Mouse (Mus musculus) heart, adult 2 months (tissue): ENCODE data around the gene Creb1. TPM values are rescaled to one million over a fixed set of nuclear protein-coding genes. Genes with fewer than 3 reads are reported as not detected.

Source experiments
- DNase-seq, 2 experiments: peaks; one replicate each; pipeline ENCODE4 v3.0.0; 2021
- H3K27ac ChIP-seq: fragments of 200-600 bp; 2 replicates; pipeline ENCODE4 v1.8.1; 2022
- H3K27me3 ChIP-seq: fragments of 200-500 bp; 2 replicates; pipeline ENCODE4 v1.6.1; 2012; ENCODE audit warnings: mild to moderate bottlenecking, low read length, inconsistent platforms, mixed read lengths; ENCODE audit not compliant: control insufficient read depth, insufficient read depth
- H3K36me3 ChIP-seq: fragments of 200-500 bp; 2 replicates; pipeline ENCODE4 v1.6.1; 2012; ENCODE audit warnings: low read length, inconsistent platforms; ENCODE audit not compliant: control insufficient read depth, insufficient read depth
- H3K4me1 ChIP-seq: fragments of 200-500 bp; 2 replicates; pipeline ENCODE4 v1.6.1; 2011; ENCODE audit warnings: low read length; ENCODE audit not compliant: control insufficient read depth, insufficient read depth
- H3K4me3 ChIP-seq: fragments of 200-600 bp; 2 replicates; pipeline ENCODE4 v1.8.1; 2022
- H3K79me2 ChIP-seq: fragments of 200-500 bp; replicated peaks from 2 replicates; pipeline ENCODE4 v1.6.1; 2012; ENCODE audit warnings: mild to moderate bottlenecking, inconsistent platforms, low read length, moderate library complexity, mixed read lengths; ENCODE audit not compliant: control insufficient read depth, insufficient read depth
- H3K9ac ChIP-seq: fragments of 200-500 bp; 2 replicates; pipeline ENCODE4 v1.6.1; 2012; ENCODE audit warnings: low read depth, mild to moderate bottlenecking, control low read depth, inconsistent platforms, low read length, mixed read lengths
- CTCF ChIP-seq: fragments of 200-600 bp; IDR thresholded peaks from 2 replicates; pipeline ENCODE4 v1.8.1; 2022; ENCODE audit warnings: antibody characterized with exemption, mild to moderate bottlenecking, moderate library complexity
- EP300 ChIP-seq: fragments of 200-500 bp; IDR thresholded peaks from 2 replicates; pipeline ENCODE4 v1.6.1; 2011; ENCODE audit warnings: low read depth, low read length, control low read depth; ENCODE audit not compliant: insufficient read depth
- POLR2A ChIP-seq: fragments of 200-500 bp; IDR thresholded peaks from 2 replicates; pipeline ENCODE4 v1.6.1; 2011; ENCODE audit warnings: mild to moderate bottlenecking, low read depth, low read length, control low read depth; ENCODE audit not compliant: insufficient read depth
- WGBS: fragments of 180-500 bp; shearing (Covaris S2); methylation state at CpG from one replicate; pipeline ENCODE4 v1.1.7; 2018; 5-methylcytosine and 5-hydroxymethylcytosine counted together
- intact Hi-C: fragments of 180-260 bp; cut with DNase I; formaldehyde crosslinking; loops from one replicate; pipeline ENCODE4 v1.15.1; 2025
- polyA plus RNA-seq: library from polyadenylated mRNA; depleted of rRNA; stranded (reverse); fragments of >200 nt; gene quantifications from 2 replicates; pipeline ENCODE4 v1.2.3, GENCODE M21; 2012
- total RNA-seq, 2 experiments: library from RNA; stranded (reverse); gene quantifications; 2 replicates each; pipeline ENCODE4 v1.2.3; 2021

Creb1 gene
- total and polyA plus RNA-seq, 3 experiments = 7.5 to 28.8 (median 25.2) TPM

DNA sequence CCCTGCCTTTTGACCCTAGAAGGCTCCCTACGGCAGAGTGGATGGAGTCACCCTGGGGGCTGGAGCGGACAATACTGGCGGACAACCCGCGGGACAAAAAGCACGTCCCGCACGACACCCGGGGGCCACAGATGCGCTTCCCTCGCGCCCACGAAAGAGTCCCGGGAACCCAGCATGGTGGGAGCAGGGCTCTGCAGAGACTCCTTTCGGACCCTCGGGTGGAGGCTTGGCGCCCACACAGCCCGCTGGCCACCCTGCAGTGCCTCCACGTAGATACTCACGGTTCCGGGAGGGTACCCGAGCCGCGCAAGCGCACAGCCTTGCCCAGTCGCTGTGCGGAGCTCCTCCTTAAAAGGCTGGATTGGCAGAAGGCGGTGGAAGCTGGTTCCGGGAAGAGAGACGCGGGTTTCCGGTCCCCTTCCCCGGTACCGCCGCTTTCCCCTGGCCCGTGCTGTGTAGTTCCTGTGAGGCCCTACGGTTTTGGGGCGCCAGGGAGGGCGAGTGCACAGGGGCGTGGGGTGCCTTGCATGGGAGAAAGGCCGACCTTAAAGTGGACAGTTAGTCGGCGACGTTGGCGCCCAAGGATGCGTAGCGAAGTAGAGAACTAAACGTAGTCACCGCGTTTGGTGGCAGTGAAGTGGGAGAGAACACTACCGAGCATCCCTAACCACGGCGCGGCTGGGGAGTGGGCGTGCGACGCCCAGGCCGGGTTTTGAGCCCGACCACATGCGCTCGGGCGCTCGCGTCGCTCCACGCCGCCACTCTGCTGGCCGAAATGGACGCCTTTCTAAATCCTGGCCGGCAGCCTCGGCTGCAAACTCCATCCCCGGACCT, 84.7 kb downstream of the Creb1 start, which contains the start of gene Mettl21a:
TSS of gene Mettl21a (minus strand) at position 362 of the 834 bp plus-strand sequence.
- Histone ChIP-seq H3K79me2 (no peaks in the 10 kb centered on the region), H3K9ac (peak within 1 kb of the TSS; percentile 86), H3K27me3 (no peaks in the 10 kb centered on the region), H3K4me1 (peaks cover 1% of the 10 kb centered on the region; the same call in 1 of the 2 replicates), H3K27ac (peak within 1 kb of the TSS; percentile 97), H3K4me3 (peak within 1 kb of the TSS; percentile 81), H3K36me3 (no peaks in the 10 kb centered on the region)
- TF ChIP-seq CTCF = no peak
- 0 out of 2 replicates have a peak, but pooled peaks have one; percentile 7 for TF ChIP-seq EP300
- TF ChIP-seq POLR2A = peak; percentile 92
- intact Hi-C loops = loop anchor here (1.0 to 5.0 kb wide), 5 partner anchors 75 to 370 kb away; partner anchors contain the start of genes Ccnyl1 and Creb1
- WGBS = under 1% methylated on average over 72 of the region's 72 CpGs
- DNase-seq = peak; percentile 91 to 94

DNA sequence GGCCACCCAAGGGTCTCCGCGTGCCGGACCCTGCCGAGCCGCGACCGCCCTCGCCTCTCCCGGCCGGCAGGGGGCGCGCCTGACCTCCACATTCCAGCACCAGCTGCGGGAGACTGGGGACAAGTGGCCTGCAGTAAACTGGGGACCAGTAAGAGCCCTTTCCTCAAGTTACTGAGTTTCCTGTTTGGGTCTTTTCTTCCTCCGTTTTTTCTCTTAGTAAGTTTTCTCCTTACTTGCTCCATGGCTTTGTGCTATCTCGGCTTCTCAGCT, 85.2 kb downstream of the Creb1 start:
- intact Hi-C loops = loop anchor here (1.0 to 5.0 kb wide), 5 partner anchors 75 to 370 kb away; partner anchors contain the start of genes Ccnyl1 and Creb1
- H3K27ac ChIP-seq = peak overlapping the region; percentile 97
- H3K4me3 ChIP-seq = peak overlapping the region; percentile 81
- peak; percentile 89 to 92 for DNase-seq
- H3K4me1 ChIP-seq = peaks cover 1% of the 10 kb centered on the region; the same call in 1 of the 2 replicates
- H3K36me3 ChIP-seq = no peaks in the 10 kb centered on the region
- H3K27me3 ChIP-seq = no peaks in the 10 kb centered on the region
- no peaks in the 10 kb centered on the region for H3K79me2 ChIP-seq
- H3K9ac ChIP-seq = peak overlapping the region; percentile 86
- 0% methylated on average over 15 of the region's 15 CpGs for WGBS
- TF ChIP-seq POLR2A = no peak
- TF ChIP-seq CTCF = no peak; the same call in 1 of the 2 replicates

DNA sequence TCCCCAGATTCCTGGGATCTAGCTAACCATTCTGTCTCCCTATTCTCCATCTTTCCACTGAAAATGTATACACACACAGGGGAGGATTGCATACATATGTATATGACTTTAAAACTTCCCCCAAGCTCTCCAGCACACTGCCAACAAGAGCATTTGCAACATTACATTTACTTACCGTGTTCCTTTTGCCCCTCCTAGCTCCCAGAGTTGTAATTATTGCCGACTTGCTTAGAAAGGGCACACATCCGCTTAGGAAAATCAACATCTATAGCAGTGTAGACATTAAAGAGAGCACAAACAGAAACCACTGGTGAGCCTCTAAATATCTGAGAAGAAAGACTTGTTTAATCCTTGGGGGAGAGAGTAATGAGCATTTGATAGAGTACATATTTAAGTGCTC, 85.8 kb downstream of the Creb1 start:
- Histone ChIP-seq H3K79me2 (no peaks in the 10 kb centered on the region), H3K27me3 (no peaks in the 10 kb centered on the region), H3K27ac (peak overlapping the region; percentile 97), H3K4me1 (peaks cover 1% of the 10 kb centered on the region; the same call in 1 of the 2 replicates), H3K9ac (peak overlapping the region; percentile 22; the same call in 1 of the 2 replicates), H3K36me3 (no peaks in the 10 kb centered on the region), H3K4me3 (no peak overlapping the region; the same call in 1 of the 2 replicates)
- WGBS = 45% methylated on average over 3 of the region's 3 CpGs
- intact Hi-C loops = loop anchor here (5.0 kb wide), 4 partner anchors 74 to 369 kb away; partner anchors contain the start of genes Ccnyl1 and Creb1
- TF ChIP-seq CTCF (no peak), POLR2A (no peak), EP300 (no peak)
- no peak for DNase-seq

DNA sequence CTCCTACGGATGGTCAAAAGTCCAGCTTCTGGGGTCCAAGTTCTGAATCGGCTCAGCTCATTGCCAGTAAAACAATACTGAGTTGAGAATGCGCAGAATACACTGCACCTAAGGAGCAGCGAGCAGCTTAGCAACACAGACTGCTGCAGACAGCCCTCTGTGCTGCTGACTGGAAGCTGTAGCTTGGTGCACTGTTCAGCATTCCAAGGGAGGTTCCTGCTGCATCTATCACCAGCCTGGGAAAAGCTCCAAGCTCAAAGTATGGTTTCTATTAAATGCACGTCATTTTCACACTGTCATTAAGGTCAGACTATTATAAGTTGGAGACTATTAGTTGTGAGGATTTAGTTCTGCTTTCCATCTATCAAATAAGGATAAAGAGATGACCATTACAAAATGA, 88.7 kb downstream of the Creb1 start:
- Histone ChIP-seq H3K27me3 (no peaks in the 10 kb centered on the region), H3K27ac (no peak overlapping the region), H3K79me2 (no peaks in the 10 kb centered on the region), H3K4me1 (0 out of 2 replicates have a peak, but pooled peaks cover 1% of the 10 kb centered on the region), H3K9ac (no peak overlapping the region), H3K4me3 (no peak overlapping the region), H3K36me3 (no peaks in the 10 kb centered on the region)
- no peak for DNase-seq
- WGBS = 70% methylated on average over 5 of the region's 5 CpGs
- intact Hi-C loops = loop anchor here (5.0 kb wide), 1 partner anchor 36 kb away; no protein-coding TSS in a partner anchor
- TF ChIP-seq EP300 (no peak), CTCF (no peak), POLR2A (no peak)

DNA sequence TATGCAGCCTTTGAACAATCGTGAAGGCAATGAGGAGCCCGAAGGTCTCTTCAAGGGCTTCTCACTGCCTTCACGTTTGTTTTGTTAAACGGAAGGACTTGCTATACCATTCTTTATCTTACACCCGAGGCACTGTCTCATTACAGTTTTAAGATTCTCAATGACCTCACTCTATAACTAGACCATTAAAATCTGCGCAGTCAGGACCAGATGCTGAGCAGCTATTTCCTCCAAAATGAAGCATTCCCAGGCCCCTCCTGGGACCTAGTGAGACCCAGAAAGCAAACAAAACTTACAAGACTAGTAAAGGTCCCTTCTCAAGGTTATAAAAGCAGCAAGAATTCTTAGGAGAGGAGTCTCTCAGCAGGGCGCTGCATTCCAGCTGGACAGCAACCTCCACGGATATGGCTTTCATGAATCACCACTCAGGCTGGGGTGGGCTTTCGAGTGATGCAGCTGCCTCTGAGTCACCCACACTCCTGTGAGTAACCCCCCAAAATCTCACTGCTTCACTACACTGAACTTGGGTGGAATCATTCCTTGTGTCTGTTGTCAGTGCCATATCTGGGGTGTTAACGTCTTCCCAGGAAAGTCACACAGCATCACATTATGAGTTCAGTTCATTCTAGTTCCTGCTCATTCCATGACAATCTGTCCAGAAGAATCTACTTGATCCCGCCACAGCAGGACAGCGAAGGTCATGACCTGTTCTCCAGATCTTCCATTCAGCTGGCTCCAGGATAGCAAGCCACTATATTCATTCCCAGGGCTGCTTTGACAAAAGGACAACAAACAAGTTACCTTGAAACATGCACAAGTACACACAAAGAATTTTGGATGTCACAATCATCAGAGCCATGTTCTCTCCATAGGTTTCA, 91.4 kb downstream of the Creb1 start:
- DNase-seq = no peak
- intact Hi-C loops = loop anchor here (5.0 kb wide), 1 partner anchor 34 kb away; no protein-coding TSS in a partner anchor
- WGBS = 48% methylated on average over 12 of the region's 12 CpGs

More for the DNA sequence above, 91.4 kb downstream of the Creb1 start:
- H3K9ac ChIP-seq = no peak overlapping the region
- H3K27ac ChIP-seq = no peak overlapping the region
- no peaks in the 10 kb centered on the region for H3K27me3 ChIP-seq
- no peak overlapping the region for H3K4me3 ChIP-seq
- TF ChIP-seq POLR2A (no peak), CTCF (no peak), EP300 (no peak)
- H3K36me3 ChIP-seq = no peaks in the 10 kb centered on the region
- H3K79me2 ChIP-seq = no peaks in the 10 kb centered on the region
- no peaks in the 10 kb centered on the region for H3K4me1 ChIP-seq
